Mouse (Mus musculus): ENCODE measurements around the gene Smap2. TPM values are rescaled to one million over a fixed set of nuclear protein-coding genes. Genes with fewer than 3 reads are reported as not detected.

The Smap2 gene
- total and polyA plus RNA-seq, 3 experiments, result 20.1 to 110 (median 29.1) TPM

- H3K4me1 ChIP-seq (ENCODE audit: control insufficient read depth in 1 of 2, insufficient read depth in 2 of 2), result peaks cover 13 to 46% of the 10 kb centered on the region in 2 experiments
- TF ChIP-seq RAD21 (IDR thresholded peaks at IDR 0.05; ENCODE audit: low read depth, low read length), result no peak
- in situ Hi-C loops (cut with MboI; ENCODE audit: low pct_ligation_motif_present, low pct_unique_long_range_greater_than_20kb, low sequenced_read_pairs) (no loop called here), dilution Hi-C loops (cut with MboI; ENCODE audit: extremely low pct_ligation_motif_present, extremely low pct_unique_long_range_greater_than_20kb, low sequenced_read_pairs) (no loop called here)
- no peak overlapping the region for H3K27ac ChIP-seq (ENCODE audit: insufficient read depth, low read depth)
- no peaks in the 10 kb centered on the region for H3K9me3 ChIP-seq (replicated peaks; ENCODE audit: low read length)
- no peaks in the 10 kb centered on the region for H3K36me3 ChIP-seq (replicated peaks in 1 of 2; ENCODE audit: control insufficient read depth in 1 of 2, insufficient read depth in 1 of 2, low read length in 1 of 2)
- DNase-seq (ENCODE audit: extremely low read depth), result no peak
- H3K79me2 ChIP-seq (replicated peaks; ENCODE audit: control insufficient read depth, extremely low read depth, insufficient read depth, poor library complexity, severe bottlenecking), result no peaks in the 10 kb centered on the region
- no peaks in the 10 kb centered on the region for H3K27me3 ChIP-seq (replicated peaks)
- H3K4me3 ChIP-seq (replicated peaks in 1 of 3; ENCODE audit: low read depth in 2 of 3, low read length in 2 of 3, poor library complexity in 1 of 3), result no peak overlapping the region
- no peak overlapping the region for H3K4me2 ChIP-seq (ENCODE audit: insufficient read depth, low read depth, poor library complexity, severe bottlenecking)
- H3K9ac ChIP-seq (ENCODE audit: insufficient read depth, low read depth), result no peak overlapping the region
These were observed 6.4 kb upstream of the Smap2 start for GRCm38 (mm10) chr4:121023464-121023863.

- TF ChIP-seq BHLHE40 (IDR thresholded peaks at IDR 0.05; ENCODE audit: low read depth, low read length) (no peak), CHD2 (IDR thresholded peaks at IDR 0.05; ENCODE audit: low read length) (no peak), ZMIZ1 (IDR thresholded peaks at IDR 0.05; ENCODE audit: low read depth, low read length) (no peak), UBTF (IDR thresholded peaks at IDR 0.05; ENCODE audit: low read depth, low read length) (no peak), JUND (conservative IDR thresholded peaks at IDR 0.05; ENCODE audit: low read depth, low read length) (no peak), TBP (conservative IDR thresholded peaks at IDR 0.05; ENCODE audit: low read depth, low read length) (no peak), SIN3A (IDR thresholded peaks at IDR 0.05; ENCODE audit: low read length) (no peak), RCOR1 (conservative IDR thresholded peaks at IDR 0.05; ENCODE audit: low read depth, low read length) (no peak)
- DNase-seq (ENCODE audit: extremely low read depth), result no peak
- no peak overlapping the region for H3K27ac ChIP-seq (ENCODE audit: insufficient read depth, low read depth)
- in situ Hi-C loops (cut with MboI; ENCODE audit: low pct_ligation_motif_present, low pct_unique_long_range_greater_than_20kb, low sequenced_read_pairs), result no loop called here
- H3K27me3 ChIP-seq (replicated peaks), result no peaks in the 10 kb centered on the region
- no peaks in the 10 kb centered on the region for H3K9me3 ChIP-seq (replicated peaks; ENCODE audit: low read length)
- dilution Hi-C loops (cut with MboI; ENCODE audit: extremely low pct_ligation_motif_present, extremely low pct_unique_long_range_greater_than_20kb, low sequenced_read_pairs), result no loop called here
- no peaks in the 10 kb centered on the region for H3K36me3 ChIP-seq (replicated peaks in 1 of 2; ENCODE audit: control insufficient read depth in 1 of 2, insufficient read depth in 1 of 2, low read length in 1 of 2)
- H3K4me2 ChIP-seq (ENCODE audit: insufficient read depth, low read depth, poor library complexity, severe bottlenecking), result no peak overlapping the region
- H3K79me2 ChIP-seq (replicated peaks; ENCODE audit: control insufficient read depth, extremely low read depth, insufficient read depth, poor library complexity, severe bottlenecking), result peaks cover under 1% of the 10 kb centered on the region; the same call in 1 of the 2 replicates
- H3K4me1 ChIP-seq (ENCODE audit: control insufficient read depth in 1 of 2, insufficient read depth in 2 of 2), result peaks cover 13 to 41% of the 10 kb centered on the region in 2 experiments
- no peak overlapping the region for H3K9ac ChIP-seq (ENCODE audit: insufficient read depth, low read depth)
- H3K4me3 ChIP-seq (replicated peaks in 1 of 3; ENCODE audit: low read depth in 2 of 3, low read length in 2 of 3, poor library complexity in 1 of 3), result no peak overlapping the region
These were observed 4.9 kb upstream of the Smap2 start for GRCm38 (mm10) chr4:121021911-121022310.

GRCm38 (mm10) chr4:121020040-121020790 lies 3.2 kb upstream of the Smap2 start:
- no peak overlapping the region for H3K4me2 ChIP-seq (ENCODE audit: insufficient read depth, low read depth, poor library complexity, severe bottlenecking)
- no peak overlapping the region for H3K9ac ChIP-seq (ENCODE audit: insufficient read depth, low read depth)
- dilution Hi-C loops (cut with MboI; ENCODE audit: extremely low pct_ligation_motif_present, extremely low pct_unique_long_range_greater_than_20kb, low sequenced_read_pairs), result no loop called here
- TF ChIP-seq MAFK (IDR thresholded peaks at IDR 0.05; ENCODE audit: insufficient replicate concordance, low read length) (no peak), KAT2A (IDR thresholded peaks at IDR 0.05; ENCODE audit: insufficient replicate concordance, low read length) (no peak), BHLHE40 (IDR thresholded peaks at IDR 0.05; ENCODE audit: low read depth, low read length) (no peak), POLR2AphosphoS2 (IDR thresholded peaks at IDR 0.05; ENCODE audit: low read depth, low read length) (no peak), POLR2A (IDR thresholded peaks at IDR 0.05; ENCODE audit: low read depth, low read length) (no peak), CHD2 (IDR thresholded peaks at IDR 0.05; ENCODE audit: low read length) (no peak), SIN3A (IDR thresholded peaks at IDR 0.05; ENCODE audit: low read length) (no peak), MXI1 (IDR thresholded peaks at IDR 0.05; ENCODE audit: low read depth, low read length) (no peak), JUND (conservative IDR thresholded peaks at IDR 0.05; ENCODE audit: low read depth, low read length) (no peak), GABPA (IDR thresholded peaks at IDR 0.05; ENCODE audit: insufficient replicate concordance, low read depth, low read length) (no peak), PAX5 (IDR thresholded peaks at IDR 0.05; ENCODE audit: low read length) (no peak), MAZ (IDR thresholded peaks at IDR 0.05; ENCODE audit: low read depth, low read length) (no peak), USF2 (conservative IDR thresholded peaks at IDR 0.05; ENCODE audit: low read depth, low read length) (no peak), NELFE (IDR thresholded peaks at IDR 0.05; ENCODE audit: low read depth, low read length) (no peak)
- no peaks in the 10 kb centered on the region for H3K27me3 ChIP-seq (replicated peaks)
- peaks cover 13 to 27% of the 10 kb centered on the region in 2 experiments for H3K4me1 ChIP-seq (ENCODE audit: control insufficient read depth in 1 of 2, insufficient read depth in 2 of 2)
- in situ Hi-C loops (cut with MboI; ENCODE audit: low pct_ligation_motif_present, low pct_unique_long_range_greater_than_20kb, low sequenced_read_pairs), result no loop called here
- H3K4me3 ChIP-seq (replicated peaks in 1 of 3; ENCODE audit: low read depth in 2 of 3, low read length in 2 of 3, poor library complexity in 1 of 3), result no peak overlapping the region
- no peaks in the 10 kb centered on the region for H3K36me3 ChIP-seq (replicated peaks in 1 of 2; ENCODE audit: control insufficient read depth in 1 of 2, insufficient read depth in 1 of 2, low read length in 1 of 2)
- no peaks in the 10 kb centered on the region for H3K9me3 ChIP-seq (replicated peaks; ENCODE audit: low read length)
- H3K79me2 ChIP-seq (replicated peaks; ENCODE audit: control insufficient read depth, extremely low read depth, insufficient read depth, poor library complexity, severe bottlenecking), result peaks cover 15% of the 10 kb centered on the region
- H3K27ac ChIP-seq (ENCODE audit: insufficient read depth, low read depth), result no peak overlapping the region
- no peak for DNase-seq (ENCODE audit: extremely low read depth)
